Mouse (Mus musculus) lung, adult 2 months (tissue): ENCODE results near the gene Ror2.

Source experiments
- CTCF ChIP-seq: fragments of 200-500 bp; IDR thresholded peaks from 2 replicates; pipeline ENCODE4 v1.5.1; 2011; ENCODE audit warnings: mild to moderate bottlenecking, low read length, control low read depth; ENCODE audit not compliant: insufficient read depth
- POLR2A ChIP-seq: fragments of 200-500 bp; IDR thresholded peaks from 2 replicates; pipeline ENCODE4 v1.6.1; 2011; ENCODE audit warnings: low read depth, mild to moderate bottlenecking, control low read depth, low read length, borderline replicate concordance; ENCODE audit errors: extremely low read depth

DNA sequence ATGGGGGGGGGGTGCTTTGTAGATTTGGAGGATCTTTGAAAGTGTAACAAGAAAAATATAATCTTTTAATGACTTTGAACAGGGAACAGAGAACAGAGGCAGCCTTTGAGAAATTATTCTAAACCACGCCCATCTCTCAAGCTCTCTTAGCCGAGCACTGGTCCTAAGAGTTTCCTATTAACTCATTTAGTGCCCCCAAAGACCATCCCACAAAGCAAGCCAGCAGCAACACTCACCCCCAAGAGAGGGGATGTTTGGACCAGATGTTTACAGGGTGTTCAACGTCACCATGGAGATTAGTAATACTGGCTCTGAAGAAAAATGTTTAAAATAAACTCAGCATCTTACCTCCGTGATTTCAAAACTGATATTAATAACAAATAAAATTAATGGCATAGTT, 27.4 kb downstream of the Ror2 start:
- no peak for TF ChIP-seq CTCF
- TF ChIP-seq POLR2A = no peak
